Mouse (Mus musculus) heart, embryonic 13.5 days (tissue): ENCODE data around the gene Gtpbp8. TPM values are rescaled to one million over a fixed set of nuclear protein-coding genes. Genes with fewer than 3 reads are reported as not detected.

Experiments used
- ATAC-seq: fragments of 200-750 bp; cut with Nextera tagmentation; 2 replicates; pipeline ENCODE4 v1.8.0; 2017; ENCODE audit warnings: moderate TSS enrichment; ENCODE audit not compliant: insufficient number of reproducible peaks, low FRiP score, low TSS enrichment; ENCODE audit errors: extremely low read depth
- H3K27ac ChIP-seq: fragments of 300-500 bp; sonication (generic); replicated peaks from 2 replicates; pipeline ENCODE4 v1.5.1; 2015; ENCODE audit warnings: moderate library complexity, mild to moderate bottlenecking, inconsistent platforms
- H3K27me3 ChIP-seq: fragments of 300-500 bp; sonication (generic); replicated peaks from 2 replicates; pipeline ENCODE4 v1.6.1; 2015; ENCODE audit warnings: mild to moderate bottlenecking, inconsistent platforms
- H3K36me3 ChIP-seq: fragments of 300-500 bp; sonication (generic); 2 replicates; pipeline ENCODE4 v1.6.1; 2015; ENCODE audit warnings: mild to moderate bottlenecking, inconsistent platforms
- H3K4me1 ChIP-seq: fragments of 300-500 bp; sonication (generic); 2 replicates; pipeline ENCODE4 v1.6.1; 2015; ENCODE audit warnings: inconsistent platforms
- H3K4me2 ChIP-seq: fragments of 300-500 bp; sonication (generic); 2 replicates; pipeline ENCODE4 v1.6.1; 2015; ENCODE audit warnings: inconsistent platforms, mild to moderate bottlenecking, moderate library complexity
- H3K4me3 ChIP-seq: fragments of 300-500 bp; sonication (generic); 2 replicates; pipeline ENCODE4 v1.5.1; 2015; ENCODE audit warnings: moderate library complexity, mild to moderate bottlenecking, inconsistent platforms
- H3K9ac ChIP-seq: fragments of 300-500 bp; sonication (generic); 2 replicates; pipeline ENCODE4 v1.6.1; 2015; ENCODE audit warnings: inconsistent platforms, mild to moderate bottlenecking, moderate library complexity
- H3K9me3 ChIP-seq: fragments of 300-500 bp; sonication (generic); 2 replicates; pipeline ENCODE4 v1.6.1; 2016; ENCODE audit warnings: inconsistent platforms
- WGBS: fragments of 180-500 bp; shearing (Covaris S2); methylation state at CpG from one replicate; pipeline ENCODE4 v1.1.7; 2015; ENCODE audit warnings: mixed read lengths; 5-methylcytosine and 5-hydroxymethylcytosine counted together
- polyA plus RNA-seq: library from polyadenylated mRNA; unstranded; fragments of >200 nt; fragmentation: Nextera tagmentation; extraction: Ambion mirVana; gene quantifications from 2 replicates; pipeline ENCODE4 v1.2.1, GENCODE M21; 2015

Gene Gtpbp8
- polyA plus RNA-seq, 1 experiment from 2014 or later, result 18.3 TPM

DNA sequence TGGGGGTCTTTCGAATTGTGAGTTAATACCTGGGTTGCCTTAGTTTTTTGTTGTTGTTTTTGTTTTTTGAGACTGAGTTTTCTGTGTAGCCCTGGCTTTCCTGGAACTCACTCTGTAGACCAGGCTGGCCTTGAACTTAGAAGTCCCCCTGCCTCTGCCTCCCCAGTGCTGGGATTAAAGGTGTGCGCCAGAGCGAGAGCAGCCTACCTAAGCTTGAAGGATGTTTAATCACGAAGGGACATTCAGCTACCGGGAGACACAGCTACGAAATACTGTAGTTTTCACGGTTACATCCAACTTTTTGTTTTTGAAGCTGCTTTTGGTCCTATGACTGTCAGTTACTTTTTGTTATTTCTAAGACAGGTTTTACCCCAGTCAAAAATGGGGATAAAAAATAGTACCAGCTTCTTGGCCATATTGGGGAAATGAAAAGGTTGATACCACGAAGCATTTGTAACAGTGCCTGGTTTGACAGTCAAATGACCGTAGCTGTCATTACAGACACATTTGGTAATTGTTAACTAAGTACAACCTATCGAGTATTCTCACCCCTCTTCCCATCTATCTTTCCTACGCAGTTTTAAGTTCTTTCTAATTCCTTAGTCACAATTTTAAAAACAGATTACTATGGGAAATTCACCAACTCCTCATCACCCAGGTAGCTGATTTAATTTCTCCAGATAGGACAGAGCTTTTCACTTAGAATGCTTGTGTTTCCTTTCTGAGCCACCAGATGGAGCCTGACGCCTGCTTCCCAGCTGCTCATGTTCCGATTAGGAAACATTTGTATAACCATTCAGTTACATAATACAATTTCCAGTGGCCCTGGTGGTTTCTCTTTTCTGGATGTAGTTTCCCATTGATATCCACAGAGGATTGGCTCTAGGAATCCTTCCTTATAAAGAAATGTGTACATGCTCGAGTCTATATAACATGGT is 20.6 kb downstream of the Gtpbp8 start:
- Histone ChIP-seq H3K4me3 (peak overlapping the region; percentile 84), H3K9ac (peak overlapping the region; percentile 94)
- WGBS, result 42% methylated on average over 14 of the region's 14 CpGs

DNA sequence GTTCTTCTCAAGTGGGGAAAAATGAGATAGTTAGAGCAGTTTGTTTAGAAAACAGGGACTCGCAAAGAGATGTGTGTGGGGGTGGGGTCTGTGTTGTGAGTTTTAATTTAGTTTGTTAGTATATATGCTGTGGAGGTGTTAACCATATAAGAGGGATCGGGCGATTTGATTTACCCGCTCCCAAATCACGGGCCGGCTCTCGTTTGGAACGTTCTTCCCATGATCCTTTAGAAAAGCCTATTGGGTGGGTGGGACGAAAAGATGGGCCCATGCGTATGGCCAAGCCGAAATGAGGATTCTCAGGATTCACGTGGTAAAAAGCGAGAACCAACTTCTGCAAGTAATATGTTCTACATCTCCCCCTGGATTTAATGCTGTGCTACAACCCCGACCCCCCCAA is 21.3 kb downstream of the Gtpbp8 start:
- ATAC-seq, result no peak; the same call in 1 of the 2 replicates
- peaks cover 32% of the 10 kb centered on the region for H3K4me1 ChIP-seq
- H3K9ac ChIP-seq, result peak overlapping the region; percentile 94
- no peaks in the 10 kb centered on the region for H3K9me3 ChIP-seq
- H3K36me3 ChIP-seq, result peaks cover 34% of the 10 kb centered on the region
- under 1% methylated on average over 14 of the region's 14 CpGs for WGBS
- H3K27ac ChIP-seq, result peak overlapping the region; percentile 94
- peak overlapping the region; percentile 84 for H3K4me3 ChIP-seq
- H3K4me2 ChIP-seq, result peak overlapping the region; percentile 90
- no peaks in the 10 kb centered on the region for H3K27me3 ChIP-seq

More for the DNA sequence above, 20.6 kb downstream of the Gtpbp8 start:
- Histone ChIP-seq H3K36me3 (peaks cover 33% of the 10 kb centered on the region), H3K27ac (peak overlapping the region; percentile 94), H3K4me2 (peak overlapping the region; percentile 90), H3K27me3 (no peaks in the 10 kb centered on the region), H3K9me3 (no peaks in the 10 kb centered on the region), H3K4me1 (peaks cover 32% of the 10 kb centered on the region)
- ATAC-seq, result no peak

DNA sequence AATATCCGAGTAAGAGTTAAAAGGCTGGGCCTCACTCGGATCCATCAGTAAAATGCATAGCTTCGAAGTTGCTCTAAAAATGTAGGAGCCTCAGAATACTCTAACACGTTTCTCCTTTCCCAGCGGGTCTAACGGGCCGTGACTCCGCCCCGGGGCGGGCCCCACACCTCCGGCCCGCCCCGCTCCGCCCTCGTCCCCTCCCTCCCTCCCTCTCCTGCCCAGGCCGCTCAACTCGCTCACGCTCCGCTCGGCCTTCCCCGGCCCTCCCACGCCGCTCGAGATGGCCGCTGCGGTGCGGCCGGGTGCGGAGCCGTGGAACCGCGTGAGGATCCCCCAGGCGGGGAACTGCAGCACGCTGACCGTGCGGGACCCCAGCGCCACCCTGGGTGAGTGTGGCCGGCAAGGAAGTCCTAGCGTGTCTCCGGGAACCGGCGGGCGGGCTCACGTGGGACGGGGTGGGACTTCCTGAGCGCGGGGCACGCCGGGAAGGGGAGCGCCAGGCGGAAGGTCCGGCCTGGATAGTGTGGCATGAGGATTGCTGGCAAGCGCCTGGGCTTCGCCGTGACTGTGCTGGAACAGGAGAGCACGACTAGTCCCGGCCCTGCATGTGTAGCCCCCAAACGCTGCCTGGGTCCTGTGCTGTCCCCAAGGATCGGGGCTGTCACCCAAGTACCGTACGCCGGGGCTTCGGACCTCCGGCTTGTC is 21.9 kb downstream of the Gtpbp8 start, which contains the start of gene Nepro:
Gene Nepro, plus strand, starts transcription at position 219 of the 705 bp plus-strand sequence.
- peak; percentile 94 for ATAC-seq
- peaks cover 32% of the 10 kb centered on the region for H3K4me1 ChIP-seq
- H3K27me3 ChIP-seq, result no peaks in the 10 kb centered on the region
- H3K36me3 ChIP-seq, result peaks cover 34% of the 10 kb centered on the region
- WGBS, result under 1% methylated on average over 64 of the region's 64 CpGs
- H3K27ac ChIP-seq, result peak within 1 kb of the TSS; percentile 94
- H3K4me2 ChIP-seq, result peak within 1 kb of the TSS; percentile 90
- peak within 1 kb of the TSS; percentile 94 for H3K9ac ChIP-seq
- H3K9me3 ChIP-seq, result no peaks in the 10 kb centered on the region
- H3K4me3 ChIP-seq, result peak within 1 kb of the TSS; percentile 84

DNA sequence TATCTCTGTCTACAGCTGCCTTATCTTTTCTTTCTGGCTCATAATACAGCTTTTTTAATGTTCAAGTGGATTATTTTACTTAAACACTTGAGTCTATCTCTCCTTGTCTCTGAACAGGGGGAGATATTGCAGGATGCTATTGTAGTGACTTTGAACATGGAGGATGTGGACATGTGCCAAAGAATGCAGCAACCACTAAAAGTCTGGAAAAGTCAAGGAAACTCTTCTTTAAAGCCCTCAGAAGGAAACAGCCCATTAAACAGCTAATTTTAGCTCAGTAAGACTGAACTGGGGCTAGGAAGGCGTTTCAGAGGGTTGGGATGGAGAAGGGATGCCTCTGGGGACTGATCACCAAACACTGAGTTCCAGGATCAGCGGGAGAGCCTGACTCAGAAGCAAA is 23.5 kb downstream of the Gtpbp8 start:
- no peak for ATAC-seq
- Histone ChIP-seq H3K27ac (peak overlapping the region; percentile 34), H3K9ac (no peak overlapping the region), H3K27me3 (no peaks in the 10 kb centered on the region), H3K36me3 (peaks cover 22% of the 10 kb centered on the region), H3K4me1 (peaks cover 32% of the 10 kb centered on the region), H3K4me3 (no peak overlapping the region), H3K4me2 (peak overlapping the region; percentile 16; the same call in 1 of the 2 replicates), H3K9me3 (no peaks in the 10 kb centered on the region)
- WGBS, result 50% methylated on average over 2 of the region's 2 CpGs

DNA sequence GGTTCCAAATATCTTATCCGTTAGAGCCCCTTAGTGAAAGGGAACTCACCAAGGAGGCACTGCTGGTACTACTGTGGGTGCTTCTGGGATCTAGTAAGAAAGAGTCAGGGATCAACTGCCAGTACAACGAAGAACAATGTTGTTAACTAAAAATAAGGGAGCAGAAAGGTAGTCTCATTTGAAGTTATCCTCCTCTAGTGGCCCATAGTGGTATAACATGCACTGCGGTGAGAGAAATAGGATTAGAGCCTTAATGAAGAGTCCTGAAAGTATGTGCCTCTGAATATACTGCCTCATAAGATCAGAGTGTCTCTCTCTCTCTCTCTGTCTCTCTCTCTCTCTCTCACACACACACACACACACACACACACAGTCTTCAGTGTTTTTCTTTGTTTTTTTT is 25.6 kb downstream of the Gtpbp8 start:
- H3K9me3 ChIP-seq, result no peaks in the 10 kb centered on the region
- no peak overlapping the region for H3K4me3 ChIP-seq
- no peak overlapping the region for H3K27ac ChIP-seq
- no peak overlapping the region for H3K9ac ChIP-seq
- no peaks in the 10 kb centered on the region for H3K27me3 ChIP-seq
- peaks cover 15% of the 10 kb centered on the region for H3K36me3 ChIP-seq
- WGBS, result 74% methylated on average over 3 of the region's 3 CpGs
- no peak for ATAC-seq
- H3K4me1 ChIP-seq, result peaks cover 29% of the 10 kb centered on the region
- no peak overlapping the region for H3K4me2 ChIP-seq

DNA sequence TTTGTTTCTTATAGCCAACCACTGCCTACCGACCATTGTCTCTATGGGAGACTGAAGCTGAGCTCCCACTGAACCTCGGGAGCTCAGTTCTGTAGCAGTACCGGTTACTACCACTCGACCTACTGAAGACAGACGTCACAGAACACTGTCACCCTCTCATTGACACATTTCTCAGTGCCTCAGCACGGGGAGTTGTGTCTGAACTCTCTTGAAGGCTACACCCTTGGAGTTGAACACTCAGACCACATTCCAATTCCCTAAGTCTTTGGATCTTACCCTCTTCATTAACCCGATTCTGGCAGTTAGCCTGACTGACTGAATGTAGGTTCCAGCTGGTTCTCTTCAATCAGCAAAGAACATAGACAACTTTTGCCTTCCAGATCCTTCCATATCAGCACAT is 26.8 kb downstream of the Gtpbp8 start:
- no peak overlapping the region for H3K9ac ChIP-seq
- H3K4me3 ChIP-seq, result no peak overlapping the region
- H3K36me3 ChIP-seq, result peaks cover 15% of the 10 kb centered on the region
- H3K9me3 ChIP-seq, result no peaks in the 10 kb centered on the region
- H3K27ac ChIP-seq, result no peak overlapping the region
- no peak overlapping the region for H3K4me2 ChIP-seq
- no peak for ATAC-seq
- WGBS, result 53% methylated on average over 7 of the region's 7 CpGs
- H3K4me1 ChIP-seq, result peaks cover 23% of the 10 kb centered on the region
- H3K27me3 ChIP-seq, result no peaks in the 10 kb centered on the region

DNA sequence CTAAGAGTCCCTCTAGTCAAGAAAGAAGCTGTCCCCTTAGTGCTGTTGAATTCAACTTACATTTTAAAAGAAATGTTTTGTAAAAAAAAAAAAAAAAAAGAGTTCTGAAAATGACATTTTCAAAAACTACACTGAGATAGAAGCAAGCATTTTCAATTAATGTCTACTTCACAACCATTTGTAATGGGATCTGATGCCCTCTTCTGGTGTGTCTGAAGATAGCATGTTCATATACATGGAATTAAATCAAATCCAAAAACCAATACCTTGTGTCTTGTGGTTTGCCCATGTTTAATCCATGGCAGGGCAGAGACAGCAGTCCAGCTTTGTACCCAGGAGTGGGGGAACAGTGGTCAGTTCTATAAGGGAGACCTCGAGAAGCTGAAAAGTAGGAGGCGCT is 28.3 kb downstream of the Gtpbp8 start:
- 77% methylated on average over 2 of the region's 2 CpGs for WGBS
- peaks cover 13% of the 10 kb centered on the region for H3K4me1 ChIP-seq
- no peaks in the 10 kb centered on the region for H3K9me3 ChIP-seq
- no peaks in the 10 kb centered on the region for H3K27me3 ChIP-seq
- no peak for ATAC-seq
- H3K4me3 ChIP-seq, result no peak overlapping the region
- H3K4me2 ChIP-seq, result no peak overlapping the region
- H3K27ac ChIP-seq, result no peak overlapping the region
- peaks cover 15% of the 10 kb centered on the region for H3K36me3 ChIP-seq
- H3K9ac ChIP-seq, result no peak overlapping the region

DNA sequence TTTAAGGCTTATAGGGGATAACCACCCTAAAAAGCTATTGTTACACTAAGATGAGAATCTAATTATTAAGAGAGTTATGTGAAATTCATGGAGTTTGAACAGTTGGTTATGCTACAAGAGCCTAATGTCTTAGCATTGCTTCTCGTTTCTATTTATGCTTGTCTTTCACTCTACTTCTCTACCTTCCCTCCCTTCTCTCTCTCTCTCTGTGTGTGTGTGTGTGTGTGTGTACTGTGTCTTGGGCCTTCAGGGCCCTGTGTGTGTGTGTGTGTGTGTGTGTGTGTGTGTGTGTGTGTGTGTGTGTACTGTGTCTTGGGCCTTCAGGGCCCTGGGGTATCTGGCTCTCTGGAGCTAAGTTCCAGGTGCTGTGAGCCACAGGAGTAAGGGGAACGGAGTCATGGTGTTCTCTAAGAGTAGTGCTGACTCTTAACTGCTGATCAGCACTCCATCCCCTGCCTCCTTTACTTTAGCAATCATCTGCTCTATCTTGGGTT is 29.0 kb downstream of the Gtpbp8 start:
- peaks cover 15% of the 10 kb centered on the region for H3K36me3 ChIP-seq
- no peaks in the 10 kb centered on the region for H3K9me3 ChIP-seq
- H3K4me1 ChIP-seq, result 0 out of 2 replicates have a peak, but pooled peaks cover 7% of the 10 kb centered on the region
- H3K27ac ChIP-seq, result no peak overlapping the region
- WGBS, result 82% methylated on average over 2 of the region's 2 CpGs
- no peak overlapping the region for H3K4me3 ChIP-seq
- ATAC-seq, result no peak
- H3K9ac ChIP-seq, result no peak overlapping the region
- H3K27me3 ChIP-seq, result no peaks in the 10 kb centered on the region
- H3K4me2 ChIP-seq, result no peak overlapping the region

DNA sequence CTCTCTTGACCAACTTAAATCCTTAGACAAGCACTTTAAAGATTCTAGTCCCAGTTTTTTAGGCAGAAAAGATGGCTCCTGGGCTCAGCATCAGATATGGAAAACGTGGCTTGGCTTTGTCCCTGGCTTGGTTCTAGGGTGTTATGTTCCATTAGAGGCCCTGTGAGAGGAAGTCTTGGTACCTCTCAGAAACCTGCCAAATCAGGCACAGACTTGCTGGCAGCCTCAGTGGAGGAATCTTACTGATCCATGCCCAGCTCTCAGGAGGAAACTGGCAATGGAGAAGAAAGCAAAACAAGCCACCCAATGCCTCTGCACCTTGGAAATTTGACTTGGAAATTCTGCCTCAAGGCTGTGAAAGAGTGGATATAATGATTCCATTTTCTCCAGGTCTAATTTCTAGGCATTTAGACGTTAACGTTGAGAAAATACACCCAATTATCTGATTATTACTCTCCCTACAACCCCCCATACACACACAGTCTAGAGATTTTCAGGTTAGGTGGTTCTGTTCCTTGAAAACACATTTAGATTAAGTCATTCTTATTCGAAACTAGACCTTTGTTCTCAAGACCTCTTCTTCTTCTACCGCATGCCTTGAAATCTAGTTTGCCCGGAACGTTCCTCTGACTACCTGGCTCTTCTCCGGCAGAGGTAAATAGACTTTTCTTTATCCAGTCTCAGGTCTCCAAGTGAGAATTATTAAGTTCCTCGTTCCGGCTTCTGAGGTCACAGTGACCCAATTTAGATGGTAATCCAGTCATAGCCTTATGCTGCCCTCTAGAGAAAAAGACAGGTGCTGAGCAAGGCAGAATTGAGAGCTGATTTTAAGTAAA is 29.6 kb downstream of the Gtpbp8 start:
- no peaks in the 10 kb centered on the region for H3K27me3 ChIP-seq
- H3K4me2 ChIP-seq, result 0 out of 2 replicates have a peak overlapping the region, but pooled peaks have one; percentile 7
- H3K36me3 ChIP-seq, result peaks cover 15% of the 10 kb centered on the region
- 47% methylated on average over 10 of the region's 10 CpGs for WGBS
- no peak overlapping the region for H3K4me3 ChIP-seq
- H3K9me3 ChIP-seq, result no peaks in the 10 kb centered on the region
- ATAC-seq, result no peak
- 0 out of 2 replicates have a peak, but pooled peaks cover 7% of the 10 kb centered on the region for H3K4me1 ChIP-seq
- H3K9ac ChIP-seq, result no peak overlapping the region
- no peak overlapping the region for H3K27ac ChIP-seq

DNA sequence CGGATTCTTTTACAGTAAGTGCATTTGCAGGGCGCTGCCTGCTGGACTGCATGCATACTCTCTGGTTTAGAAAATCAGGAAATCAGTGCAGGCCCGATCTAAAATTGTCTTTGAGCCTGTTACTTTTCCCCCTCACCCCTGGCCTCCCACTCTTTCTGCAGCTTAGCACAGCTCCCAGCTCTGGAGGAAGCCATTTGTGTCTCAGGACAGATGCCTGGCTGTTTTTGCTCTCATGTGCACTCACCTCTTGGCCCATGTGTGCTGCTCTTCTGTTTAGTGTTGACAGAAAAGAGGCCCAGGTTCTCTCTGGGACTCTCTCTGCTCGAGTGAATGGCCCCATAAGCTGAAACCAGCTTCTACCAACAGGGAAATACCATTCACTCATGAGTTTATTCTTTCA is 42.7 kb downstream of the Gtpbp8 start:
- ATAC-seq, result no peak
- no peak overlapping the region for H3K4me2 ChIP-seq
- H3K4me3 ChIP-seq, result no peak overlapping the region
- 0 out of 2 replicates have a peak, but pooled peaks cover 3% of the 10 kb centered on the region for H3K27me3 ChIP-seq
- H3K9me3 ChIP-seq, result no peaks in the 10 kb centered on the region
- peak overlapping the region; percentile 38; the same call in 1 of the 2 replicates for H3K9ac ChIP-seq
- peaks cover 20% of the 10 kb centered on the region for H3K4me1 ChIP-seq
- peak overlapping the region; percentile 69 for H3K27ac ChIP-seq
- H3K36me3 ChIP-seq, result no peaks in the 10 kb centered on the region
- WGBS, result 37% methylated on average over 4 of the region's 4 CpGs
